9 mouse cellular contexts compared by ENCODE assay signal in genomic region chr2:143945466-143946075, GRCm38 (mm10). TPM values are rescaled to one million over a fixed set of nuclear protein-coding genes. Genes with fewer than 3 reads are reported as not detected.
A peak's percentile ranks its signal among the peaks of the same experiment; 100 is the strongest.
DNase-seq lines count a peak whose midpoint lies in the region; ATAC-seq and TF ChIP-seq lines count a peak whose summit lies in the region.
"Had no signal": no experiment of that assay in that cellular context is flagged by ENCODE, and none has a peak within 500 bp of the region (broad histone marks: within the 10 kb centered on the region; RNA-seq: fewer than 3 reads in every experiment).

No protein-coding gene starts in this region.

- H3K27ac ChIP-seq in heart, postnatal 0 days (ENCODE audit: low read depth), result peak overlapping the region; percentile 12; the same call in 1 of the 2 replicates
- H3K27ac ChIP-seq in heart, embryonic 11.5 days (ENCODE audit: low read depth, low read length), result no peak overlapping the region
- no peak overlapping the region for H3K27ac ChIP-seq in CH12.LX (ENCODE audit: insufficient read depth, low read depth)
- no peak overlapping the region for H3K27ac ChIP-seq in liver, embryonic 12.5 days
- H3K27ac ChIP-seq in stomach, postnatal 0 days (replicated peaks), result no peak overlapping the region

- H3K9ac ChIP-seq in heart, postnatal 0 days (replicated peaks; ENCODE audit: low read depth, low read length), result no peak overlapping the region; the same call in 1 of the 2 replicates
- no peak overlapping the region for H3K9ac ChIP-seq in heart, embryonic 11.5 days (ENCODE audit: low read depth, low read length)
- H3K9ac ChIP-seq in CH12.LX (ENCODE audit: insufficient read depth, low read depth), result no peak overlapping the region
- no peak overlapping the region for H3K9ac ChIP-seq in liver, embryonic 12.5 days
- no peak overlapping the region for H3K9ac ChIP-seq in stomach, postnatal 0 days (ENCODE audit: low read length)

- no peaks in the 10 kb centered on the region for H3K79me2 ChIP-seq in CH12.LX (replicated peaks; ENCODE audit: control insufficient read depth, extremely low read depth, insufficient read depth, poor library complexity, severe bottlenecking)

- in situ Hi-C loops in CH12.LX (cut with MboI; ENCODE audit: low pct_ligation_motif_present, low pct_unique_long_range_greater_than_20kb, low sequenced_read_pairs), result loop anchor here (10.0 kb wide), 1 partner anchor 111 kb away; no protein-coding TSS in a partner anchor

- H3K36me3 ChIP-seq in heart, postnatal 0 days (replicated peaks; ENCODE audit: control insufficient read depth, insufficient read depth, low read length), result peaks cover 90% of the 10 kb centered on the region
- H3K36me3 ChIP-seq in heart, embryonic 11.5 days (ENCODE audit: control insufficient read depth, insufficient read depth, low read length), result peaks cover 45% of the 10 kb centered on the region
- peaks cover 57 to 95% of the 10 kb centered on the region in 2 experiments for H3K36me3 ChIP-seq in CH12.LX (replicated peaks in 1 of 2; ENCODE audit: control insufficient read depth in 1 of 2, insufficient read depth in 1 of 2, low read length in 1 of 2)
- H3K36me3 ChIP-seq in liver, embryonic 12.5 days, result peaks cover 94% of the 10 kb centered on the region
- peaks cover 44% of the 10 kb centered on the region for H3K36me3 ChIP-seq in stomach, postnatal 0 days (ENCODE audit: control insufficient read depth, insufficient read depth, low read length)

- TF ChIP-seq RAD21 in CH12.LX (IDR thresholded peaks at IDR 0.05; ENCODE audit: low read depth, low read length), result peak; percentile 62

- peaks cover 18% of the 10 kb centered on the region for H3K4me1 ChIP-seq in heart, postnatal 0 days (ENCODE audit: control insufficient read depth, insufficient read depth)
- H3K4me1 ChIP-seq in heart, embryonic 11.5 days (ENCODE audit: control insufficient read depth, insufficient read depth, low read length), result peaks cover 26% of the 10 kb centered on the region
- no peaks in the 10 kb centered on the region for H3K4me1 ChIP-seq in CH12.LX (ENCODE audit: control insufficient read depth in 1 of 2, insufficient read depth in 2 of 2)
- H3K4me1 ChIP-seq in liver, embryonic 12.5 days, result 0 out of 2 replicates have a peak, but pooled peaks cover 7% of the 10 kb centered on the region
- no peaks in the 10 kb centered on the region for H3K4me1 ChIP-seq in stomach, postnatal 0 days (replicated peaks; ENCODE audit: control insufficient read depth, insufficient read depth)

- no peaks in the 10 kb centered on the region for H3K9me3 ChIP-seq in heart, postnatal 0 days (replicated peaks; ENCODE audit: control insufficient read depth, low read length)
- H3K9me3 ChIP-seq in heart, embryonic 11.5 days (replicated peaks; ENCODE audit: control insufficient read depth, low read length), result no peaks in the 10 kb centered on the region
- H3K9me3 ChIP-seq in CH12.LX (replicated peaks; ENCODE audit: low read length), result no peaks in the 10 kb centered on the region
- no peaks in the 10 kb centered on the region for H3K9me3 ChIP-seq in liver, embryonic 12.5 days (replicated peaks)
- H3K9me3 ChIP-seq in stomach, postnatal 0 days (ENCODE audit: control insufficient read depth, low read length), result no peaks in the 10 kb centered on the region
- H3K9me3 ChIP-seq: megakaryocyte, embryonic 14.5 days had no signal

- H3K4me3 ChIP-seq in heart, postnatal 0 days (ENCODE audit: low read depth, low read length), result no peak overlapping the region
- H3K4me3 ChIP-seq in heart, embryonic 11.5 days (ENCODE audit: low read depth, low read length), result no peak overlapping the region
- no peak overlapping the region for H3K4me3 ChIP-seq in CH12.LX (replicated peaks in 1 of 3; ENCODE audit: low read depth in 2 of 3, low read length in 2 of 3, poor library complexity in 1 of 3)
- H3K4me3 ChIP-seq in liver, embryonic 12.5 days, result no peak overlapping the region
- H3K4me3 ChIP-seq in stomach, postnatal 0 days (ENCODE audit: low read depth, low read length), result no peak overlapping the region
- H3K4me3 ChIP-seq: megakaryocyte, embryonic 14.5 days had no signal

- 87% methylated on average over 7 of the region's 7 CpGs for WGBS in heart, postnatal 0 days
- WGBS in heart, embryonic 11.5 days (ENCODE audit: insufficient replicate concordance), result 89% methylated on average over 7 of the region's 7 CpGs
- WGBS in liver, embryonic 12.5 days (ENCODE audit: insufficient replicate concordance), result 79% methylated on average over 7 of the region's 7 CpGs
- WGBS in stomach, postnatal 0 days, result 82% methylated on average over 7 of the region's 7 CpGs

- TF ChIP-seq EP300 in heart, postnatal 0 days (IDR thresholded peaks at IDR 0.05; ENCODE audit: low read depth), result no peak
- TF ChIP-seq EP300 in CH12.LX (IDR thresholded peaks at IDR 0.05; ENCODE audit: low read length), result no peak
- no peak for TF ChIP-seq EP300 in stomach, postnatal 0 days (optimal IDR thresholded peaks at IDR 0.05)

- no peak for DNase-seq in heart, postnatal 0 days (ENCODE audit: low spot score)
- peak; percentile 48 for DNase-seq in CH12.LX (ENCODE audit: extremely low read depth)
- DNase-seq in c-Kit-positive CD71-negative TER-119-negative erythroid progenitor cells, embryonic 14.5 days (ENCODE audit: low read depth), result peak; percentile 26
- peak; percentile 78 for DNase-seq in stomach, postnatal 0 days (ENCODE audit: low spot score)
- no peak for DNase-seq in layer of hippocampus, postnatal 14 days (ENCODE audit: low spot score in 2 of 2)
- DNase-seq in layer of hippocampus, adult 9-10 months (ENCODE audit: low spot score), result no peak

- no peak overlapping the region for H3K4me2 ChIP-seq in heart, postnatal 0 days (ENCODE audit: low read depth, low read length)
- H3K4me2 ChIP-seq in heart, embryonic 11.5 days, result no peak overlapping the region
- H3K4me2 ChIP-seq in CH12.LX (ENCODE audit: insufficient read depth, low read depth, poor library complexity, severe bottlenecking), result no peak overlapping the region
- H3K4me2 ChIP-seq in liver, embryonic 12.5 days, result no peak overlapping the region
- H3K4me2 ChIP-seq in stomach, postnatal 0 days (replicated peaks; ENCODE audit: low read depth), result no peak overlapping the region

- no peak for ATAC-seq in heart, postnatal 0 days (ENCODE audit: insufficient read depth, low read depth)
- ATAC-seq in heart, embryonic 11.5 days (replicated peaks; ENCODE audit: insufficient number of reproducible peaks, low FRiP score, low TSS enrichment), result no peak
- peak; percentile 31; the same call in 1 of the 2 replicates for ATAC-seq in liver, embryonic 12.5 days
- ATAC-seq in stomach, postnatal 0 days (ENCODE audit: low FRiP score, low TSS enrichment), result peak; percentile 78

- peak; percentile 45 for TF ChIP-seq CTCF in heart, postnatal 0 days (IDR thresholded peaks at IDR 0.05; ENCODE audit: low read depth)
- peak; percentile 32 to 75; a peak in 2 of 4 replicates for TF ChIP-seq CTCF in CH12.LX (conservative IDR thresholded peaks at IDR 0.05 in 1 of 2, IDR thresholded peaks at IDR 0.05 in 1 of 2; ENCODE audit: low read depth in 2 of 2, low read length in 2 of 2)
- TF ChIP-seq CTCF in stomach, postnatal 0 days (IDR thresholded peaks at IDR 0.05; ENCODE audit: low read depth), result peak; percentile 78

- no peaks in the 10 kb centered on the region for H3K27me3 ChIP-seq in heart, postnatal 0 days (ENCODE audit: control insufficient read depth, insufficient read depth, low read length)
- H3K27me3 ChIP-seq in heart, embryonic 11.5 days (ENCODE audit: control insufficient read depth, insufficient read depth, low read length), result no peaks in the 10 kb centered on the region
- no peaks in the 10 kb centered on the region for H3K27me3 ChIP-seq in CH12.LX (replicated peaks)
- no peaks in the 10 kb centered on the region for H3K27me3 ChIP-seq in liver, embryonic 12.5 days (replicated peaks)
- no peaks in the 10 kb centered on the region for H3K27me3 ChIP-seq in stomach, postnatal 0 days (ENCODE audit: control insufficient read depth, insufficient read depth, low read length)
- H3K27me3 ChIP-seq: megakaryocyte, embryonic 14.5 days had no signal

- dilution Hi-C loops in CH12.LX (cut with MboI; ENCODE audit: extremely low pct_ligation_motif_present, extremely low pct_unique_long_range_greater_than_20kb, low sequenced_read_pairs), result no loop called here

- TF ChIP-seq POLR2A in CH12.LX (IDR thresholded peaks at IDR 0.05; ENCODE audit: low read depth, low read length), result no peak

TF ChIP-seq in CH12.LX, 34 proteins besides CTCF, POLR2A, EP300 and RAD21:
- TF ChIP-seq SMC3 (IDR thresholded peaks at IDR 0.05; ENCODE audit: low read depth, low read length) (peak; percentile 82), TCF12 (IDR thresholded peaks at IDR 0.05; ENCODE audit: low read depth, low read length) (no peak), PAX5 (IDR thresholded peaks at IDR 0.05; ENCODE audit: low read length) (no peak), USF1 (IDR thresholded peaks at IDR 0.05; ENCODE audit: low read depth, low read length) (no peak), ZC3H11A (IDR thresholded peaks at IDR 0.05; ENCODE audit: low read depth, low read length) (no peak), IRF4 (IDR thresholded peaks at IDR 0.05; ENCODE audit: low read depth, low read length) (no peak), E2F4 (IDR thresholded peaks at IDR 0.05; ENCODE audit: insufficient replicate concordance, low read depth, low read length) (no peak), POLR2AphosphoS2 (IDR thresholded peaks at IDR 0.05; ENCODE audit: low read depth, low read length) (peak; percentile 21; the same call in 1 of the 2 replicates), MAFK (IDR thresholded peaks at IDR 0.05; ENCODE audit: insufficient replicate concordance, low read length) (no peak), MEF2A (IDR thresholded peaks at IDR 0.05; ENCODE audit: borderline replicate concordance, low read depth, low read length) (no peak)

RNA-seq across cellular contexts. Expression of gene Dstn, which starts 30.5 kb away (rescaled TPM):
- 627 and 637 TPM in 2 replicates for total RNA-seq in heart, postnatal 0 days (2014; rRNA removed; ENCODE audit: low replicate concordance)
- 912 and 913 TPM in 2 replicates for polyA plus RNA-seq in heart, postnatal 0 days (2015; fragmentation: Nextera tagmentation; extraction: Ambion mirVana)
- polyA plus RNA-seq in heart, embryonic 11.5 days (2014; fragmentation: Nextera tagmentation; extraction: Ambion mirVana), result 1,059 and 1,185 TPM in 2 replicates
- total RNA-seq in CH12.LX (2012; rRNA removed), result 68.9 and 84.3 TPM in 2 replicates
- 266 and 306 TPM in 2 replicates for total RNA-seq in CH12.LX (2014; rRNA removed)
- 151 and 155 TPM in 2 replicates for polyA plus RNA-seq in CH12.LX (2012; ENCODE audit: insufficient read length, low read depth)
- 126 and 136 TPM in 2 replicates for polyA plus RNA-seq in liver, embryonic 12.5 days (2016; fragmentation: Nextera tagmentation; extraction: Ambion mirVana)
- 968 and 971 TPM in 2 replicates for polyA plus RNA-seq in stomach, postnatal 0 days (2015; fragmentation: Nextera tagmentation; extraction: Ambion mirVana)
- total RNA-seq in layer of hippocampus, postnatal 14 days (2021), result 100 to 1,000 TPM; 225 to 238 TPM

Comparison
In these comparisons a context has a peak if more than half of its experiments do, and no peak if none do; other contexts are left out.
1. ATAC-seq: peak in liver, embryonic 12.5 days (single experiment) and stomach, postnatal 0 days (single experiment); none in heart, postnatal 0 days (single experiment) and heart, embryonic 11.5 days (single experiment).
2. DNase-seq: peak in CH12.LX (single experiment), c-Kit-positive CD71-negative TER-119-negative erythroid progenitor cells, embryonic 14.5 days (single experiment) and stomach, postnatal 0 days (single experiment); none in heart, postnatal 0 days (single experiment), layer of hippocampus, postnatal 14 days (0 of 2) and layer of hippocampus, adult 9-10 months (single experiment).
3. Peak in every context shown above with its lines, with median percentiles within 50 percentile points of each other: CTCF ChIP-seq.